Comparison of ENCODE assay signal across 9 mouse cellular contexts in the genomic region with DNA sequence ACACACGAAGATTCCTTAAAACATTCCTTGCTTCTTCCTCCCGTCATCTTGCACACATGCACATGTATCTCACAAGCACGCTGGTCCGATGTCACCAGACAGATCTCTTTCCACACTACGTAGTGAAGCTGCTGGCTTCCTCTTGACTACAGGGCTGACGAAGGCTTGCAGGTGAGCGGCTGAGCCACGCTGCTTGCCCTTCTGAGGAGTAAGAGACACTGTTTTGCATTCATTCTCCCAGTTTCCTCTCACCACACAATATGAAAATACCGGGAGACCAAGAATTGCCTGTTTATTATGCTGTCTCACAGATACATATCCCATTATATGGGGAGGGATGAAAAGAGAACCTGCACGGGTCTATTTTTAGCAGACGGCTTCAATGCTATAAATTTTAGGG.
DNase-seq lines count a peak whose midpoint lies in the region; ATAC-seq lines count a peak whose summit lies in the region.
"Had no signal": no experiment of that assay in that cellular context is flagged by ENCODE, and none has a peak within 500 bp of the region (broad histone marks: within the 10 kb centered on the region; RNA-seq: fewer than 3 reads in every experiment).

No protein-coding gene starts in this region.

- H3K27me3 ChIP-seq in kidney, embryonic 14.5 days (ENCODE audit: control insufficient read depth, insufficient read depth, low read length): peaks cover 71% of the 10 kb centered on the region
- H3K27me3 ChIP-seq in embryonic facial prominence, embryonic 10.5 days (replicated peaks; ENCODE audit: low read depth, poor library complexity, severe bottlenecking): peaks cover 99% of the 10 kb centered on the region
- H3K27me3 ChIP-seq in hindbrain, embryonic 14.5 days (ENCODE audit: control insufficient read depth, insufficient read depth, low read length): peaks cover 55% of the 10 kb centered on the region
- H3K27me3 ChIP-seq in midbrain, embryonic 15.5 days (replicated peaks): peaks cover 14% of the 10 kb centered on the region

- H3K4me2 ChIP-seq in kidney, embryonic 14.5 days (replicated peaks; ENCODE audit: low read depth, low read length): peak overlapping the region; percentile 35
- peak overlapping the region; percentile 52 for H3K4me2 ChIP-seq in hindbrain, embryonic 14.5 days (replicated peaks)
- peak overlapping the region; percentile 51 for H3K4me2 ChIP-seq in midbrain, embryonic 15.5 days
- H3K4me2 ChIP-seq: liver, embryonic 13.5 days had no signal

- no peak overlapping the region for H3K9ac ChIP-seq in kidney, embryonic 14.5 days (ENCODE audit: low read depth, low read length)
- H3K9ac ChIP-seq in hindbrain, embryonic 14.5 days: peak overlapping the region; percentile 37; the same call in 1 of the 2 replicates
- no peak overlapping the region for H3K9ac ChIP-seq in midbrain, embryonic 15.5 days
- H3K9ac ChIP-seq: liver, embryonic 13.5 days had no signal

- peaks cover 5% of the 10 kb centered on the region; the same call in 1 of the 2 replicates for H3K4me1 ChIP-seq in kidney, embryonic 14.5 days (ENCODE audit: control insufficient read depth, insufficient read depth, low read length)
- H3K4me1 ChIP-seq in embryonic facial prominence, embryonic 10.5 days: peaks cover 59% of the 10 kb centered on the region
- H3K4me1 ChIP-seq in hindbrain, embryonic 14.5 days (replicated peaks; ENCODE audit: control insufficient read depth, insufficient read depth, low read length): peaks cover 20% of the 10 kb centered on the region
- H3K4me1 ChIP-seq in midbrain, embryonic 15.5 days: peaks cover 32% of the 10 kb centered on the region
- H3K4me1 ChIP-seq: liver, embryonic 13.5 days had no signal

- WGBS in kidney, embryonic 14.5 days: 1% methylated on average over 11 of the region's 11 CpGs
- 2% methylated on average over 11 of the region's 11 CpGs for WGBS in embryonic facial prominence, embryonic 10.5 days
- WGBS in hindbrain, embryonic 14.5 days: 5% methylated on average over 11 of the region's 11 CpGs
- WGBS in midbrain, embryonic 15.5 days: 3% methylated on average over 11 of the region's 11 CpGs

- H3K36me3 ChIP-seq in kidney, embryonic 14.5 days (ENCODE audit: control insufficient read depth, insufficient read depth, low read length): no peaks in the 10 kb centered on the region
- H3K36me3 ChIP-seq in embryonic facial prominence, embryonic 10.5 days (replicated peaks): no peaks in the 10 kb centered on the region
- no peaks in the 10 kb centered on the region for H3K36me3 ChIP-seq in hindbrain, embryonic 14.5 days (replicated peaks; ENCODE audit: control insufficient read depth, insufficient read depth)
- no peaks in the 10 kb centered on the region for H3K36me3 ChIP-seq in midbrain, embryonic 15.5 days (replicated peaks)
- H3K36me3 ChIP-seq: liver, embryonic 13.5 days had no signal

- no peak overlapping the region for H3K27ac ChIP-seq in kidney, embryonic 14.5 days (ENCODE audit: low read depth, low read length)
- H3K27ac ChIP-seq in embryonic facial prominence, embryonic 10.5 days (replicated peaks): no peak overlapping the region
- H3K27ac ChIP-seq in hindbrain, embryonic 14.5 days: no peak overlapping the region
- 0 out of 2 replicates have a peak overlapping the region, but pooled peaks have one; percentile 62 for H3K27ac ChIP-seq in midbrain, embryonic 15.5 days
- H3K27ac ChIP-seq: liver, embryonic 13.5 days had no signal

- DNase-seq in kidney, adult 8-10 months: no peak
- DNase-seq in embryonic facial prominence, embryonic 10.5 days (ENCODE audit: low spot score): peak; percentile 21
- no peak for DNase-seq in hindbrain, embryonic 14.5 days (ENCODE audit: low spot score)
- no peak for DNase-seq in Muller cell, postnatal 12 days (ENCODE audit: inconsistent ontology term)
- DNase-seq in right cerebral cortex, postnatal 36 days (ENCODE audit: low spot score in 2 of 2): no peak
- no peak for DNase-seq in adrenal gland, adult 18-20 months (ENCODE audit: low spot score in 2 of 2)
- DNase-seq: liver, embryonic 13.5 days had no signal

- H3K4me3 ChIP-seq in kidney, embryonic 14.5 days (ENCODE audit: low read length): peak overlapping the region; percentile 21
- peak overlapping the region; percentile 48; the same call in 1 of the 2 replicates for H3K4me3 ChIP-seq in embryonic facial prominence, embryonic 10.5 days
- H3K4me3 ChIP-seq in hindbrain, embryonic 14.5 days (replicated peaks; ENCODE audit: low read length): peak overlapping the region; percentile 25; the same call in 1 of the 2 replicates
- H3K4me3 ChIP-seq in midbrain, embryonic 15.5 days: peak overlapping the region; percentile 28; the same call in 1 of the 2 replicates
- H3K4me3 ChIP-seq: liver, embryonic 13.5 days had no signal

- H3K9me3 ChIP-seq in kidney, embryonic 14.5 days (ENCODE audit: control insufficient read depth, low read length): no peaks in the 10 kb centered on the region
- no peaks in the 10 kb centered on the region for H3K9me3 ChIP-seq in embryonic facial prominence, embryonic 10.5 days
- H3K9me3 ChIP-seq in hindbrain, embryonic 14.5 days (ENCODE audit: control insufficient read depth, low read length): no peaks in the 10 kb centered on the region
- H3K9me3 ChIP-seq in midbrain, embryonic 15.5 days: no peaks in the 10 kb centered on the region
- H3K9me3 ChIP-seq: liver, embryonic 13.5 days had no signal

- ATAC-seq in kidney, embryonic 14.5 days (ENCODE audit: low FRiP score, low TSS enrichment): no peak
- ATAC-seq in hindbrain, embryonic 14.5 days (ENCODE audit: low FRiP score): no peak
- ATAC-seq in midbrain, embryonic 15.5 days (replicated peaks): peak; percentile 48; the same call in 1 of the 2 replicates
